Mouse (Mus musculus) heart, postnatal 0 days (tissue): ENCODE data around the gene Gcfc2. TPM values are rescaled to one million over a fixed set of nuclear protein-coding genes. Genes with fewer than 3 reads are reported as not detected.
A peak's percentile ranks its signal among the peaks of the same experiment; 100 is the strongest.

Experiments used
- ATAC-seq: fragments of 200-750 bp; cut with Nextera tagmentation; 2 replicates; pipeline ENCODE4 v1.8.0; 2017; ENCODE audit warnings: low read depth, moderate number of reproducible peaks, moderate library complexity; ENCODE audit not compliant: insufficient read depth
- DNase-seq: peaks from one replicate; pipeline ENCODE4 v3.0.0-alpha.2; 2016; ENCODE audit warnings: low spot score
- H3K27ac ChIP-seq: fragments of 300-500 bp; sonication (generic); 2 replicates; pipeline ENCODE4 v1.5.1; 2014; ENCODE audit warnings: low read depth, mild to moderate bottlenecking
- H3K27me3 ChIP-seq: fragments of 300-500 bp; sonication (generic); 2 replicates; pipeline ENCODE4 v1.6.1; 2014; ENCODE audit warnings: low read length, mixed read lengths; ENCODE audit not compliant: control insufficient read depth, insufficient read depth
- H3K36me3 ChIP-seq: fragments of 300-500 bp; sonication (generic); replicated peaks from 2 replicates; pipeline ENCODE4 v1.6.1; 2014; ENCODE audit warnings: low read length, mixed read lengths; ENCODE audit not compliant: control insufficient read depth, insufficient read depth
- H3K4me1 ChIP-seq: fragments of 300-500 bp; sonication (generic); 2 replicates; pipeline ENCODE4 v1.6.1; 2014; ENCODE audit warnings: antibody characterized with exemption; ENCODE audit not compliant: control insufficient read depth, insufficient read depth
- H3K4me2 ChIP-seq: fragments of 300-500 bp; sonication (generic); 2 replicates; pipeline ENCODE4 v1.6.1; 2014; ENCODE audit warnings: low read depth, mild to moderate bottlenecking, low read length, moderate library complexity
- H3K4me3 ChIP-seq: fragments of 300-500 bp; sonication (generic); 2 replicates; pipeline ENCODE4 v1.5.1; 2014; ENCODE audit warnings: low read depth, low read length
- H3K9ac ChIP-seq: fragments of 300-500 bp; sonication (generic); replicated peaks from 2 replicates; pipeline ENCODE4 v1.6.1; 2014; ENCODE audit warnings: low read depth, low read length, mixed read lengths
- H3K9me3 ChIP-seq: fragments of 300-500 bp; sonication (generic); replicated peaks from 2 replicates; pipeline ENCODE4 v1.6.1; 2016; ENCODE audit warnings: low read length; ENCODE audit not compliant: control insufficient read depth
- CTCF ChIP-seq: IDR thresholded peaks from 2 replicates; pipeline ENCODE4 v1.5.1; 2016; ENCODE audit warnings: antibody characterized with exemption, control low read depth, low read depth
- EP300 ChIP-seq: IDR thresholded peaks from 2 replicates; pipeline ENCODE4 v1.6.1; 2016; ENCODE audit warnings: antibody characterized with exemption, low read depth
- WGBS: fragments of 180-500 bp; shearing (Covaris S2); extraction: QIAGEN DNeasy Blood & Tissue Kit; methylation state at CpG from one replicate; pipeline ENCODE4 v1.1.7; 2014; 5-methylcytosine and 5-hydroxymethylcytosine counted together
- polyA plus RNA-seq: library from polyadenylated mRNA; unstranded; fragments of >200 nt; fragmentation: Nextera tagmentation; extraction: Ambion mirVana; gene quantifications from 2 replicates; pipeline ENCODE4 v1.2.1, GENCODE M21; 2015
- total RNA-seq: library from RNA; depleted of rRNA; stranded (reverse); fragments of >200 nt; gene quantifications from 2 replicates; pipeline ENCODE4 v1.2.3, GENCODE M21; 2014; ENCODE audit warnings: low replicate concordance

Gcfc2 gene
- total and polyA plus RNA-seq, 2 experiments from 2014 or later: 1.7 to 8.9 TPM

DNA sequence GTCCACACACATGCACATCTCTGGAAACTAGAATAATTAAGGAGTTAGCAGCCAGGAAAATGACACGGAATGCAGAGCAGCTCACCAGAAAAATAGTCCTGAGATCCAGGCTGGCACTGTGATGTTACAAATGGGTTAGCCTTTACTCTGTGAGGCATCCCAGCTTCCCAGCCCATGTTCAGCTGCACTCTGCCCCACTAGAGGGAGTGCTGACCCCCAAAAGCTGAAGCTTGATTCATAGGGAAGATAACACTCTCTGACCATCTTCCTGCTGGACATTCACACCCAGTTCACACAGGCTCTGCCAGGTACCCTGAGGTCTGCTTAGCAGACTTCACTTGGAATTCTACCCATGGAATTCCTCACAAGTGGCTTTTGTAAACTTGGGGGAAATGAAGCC, 36.8 kb downstream of the Gcfc2 start:
- Histone ChIP-seq H3K4me1 (peaks cover 9% of the 10 kb centered on the region), H3K9ac (no peak overlapping the region), H3K4me2 (no peak overlapping the region), H3K27ac (no peak overlapping the region), H3K27me3 (no peaks in the 10 kb centered on the region), H3K9me3 (no peaks in the 10 kb centered on the region), H3K36me3 (peaks cover 69% of the 10 kb centered on the region), H3K4me3 (no peak overlapping the region)
- ATAC-seq (no peak), DNase-seq (no peak)
- TF ChIP-seq EP300 (no peak), CTCF (no peak)
- WGBS: 90% methylated on average over 1 of the region's 1 CpGs

- H3K4me1 ChIP-seq: peaks cover 9% of the 10 kb centered on the region
- no peak within 1 kb of the TSS for H3K27ac ChIP-seq
- TF ChIP-seq EP300 (no peak), CTCF (no peak)
- no peaks in the 10 kb centered on the region for H3K9me3 ChIP-seq
- H3K27me3 ChIP-seq: no peaks in the 10 kb centered on the region
- peak within 1 kb of the TSS; percentile 88 for H3K4me3 ChIP-seq
- peak; percentile 83 for DNase-seq
- ATAC-seq: peak; percentile 99
- H3K4me2 ChIP-seq: peak within 1 kb of the TSS; percentile 68
- H3K9ac ChIP-seq: peak within 1 kb of the TSS; percentile 78
- H3K36me3 ChIP-seq: peaks cover 32% of the 10 kb centered on the region
- under 1% methylated on average over 44 of the region's 44 CpGs for WGBS
Observed at GRCm38 (mm10) chr6:81965296-81966067, 42.0 kb downstream of the Gcfc2 start, which contains the start of gene Mrpl19. Mrpl19 (minus strand) TSS chr6:81965958.

DNA sequence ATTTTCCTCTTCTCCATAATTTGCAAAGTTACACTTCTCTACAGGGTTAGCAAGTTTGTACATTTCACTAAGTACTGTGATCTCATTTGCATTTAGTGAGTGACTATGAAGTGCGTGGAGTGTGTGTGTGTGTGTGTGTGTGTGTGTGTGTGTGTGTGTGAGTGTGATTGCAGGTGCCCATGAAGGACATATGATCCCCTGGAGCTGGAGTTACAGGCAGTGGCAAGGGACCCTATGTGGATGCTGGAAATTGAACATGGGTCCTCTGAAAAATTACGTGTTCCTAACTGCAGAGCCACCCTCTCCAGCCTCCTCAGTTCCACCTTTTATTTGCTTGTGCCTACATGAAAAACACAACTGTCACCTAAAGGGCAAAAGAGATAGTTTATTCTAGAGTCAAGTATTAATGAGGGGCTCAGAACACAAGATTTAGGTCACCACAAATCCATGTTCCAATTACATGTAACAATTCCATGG, 42.6 kb downstream of the Gcfc2 start:
- Histone ChIP-seq H3K9ac (no peak overlapping the region), H3K27me3 (no peaks in the 10 kb centered on the region), H3K36me3 (peaks cover 26% of the 10 kb centered on the region), H3K27ac (no peak overlapping the region), H3K4me1 (peaks cover 9% of the 10 kb centered on the region), H3K4me3 (peak overlapping the region; percentile 88), H3K9me3 (no peaks in the 10 kb centered on the region), H3K4me2 (peak overlapping the region; percentile 68)
- no peak for DNase-seq
- ATAC-seq: no peak
- TF ChIP-seq CTCF: no peak
- TF ChIP-seq EP300: no peak
- WGBS: 45% methylated on average over 2 of the region's 2 CpGs

- no peak for DNase-seq
- H3K4me2 ChIP-seq: no peak overlapping the region
- H3K36me3 ChIP-seq: no peaks in the 10 kb centered on the region
- ATAC-seq: no peak
- H3K27ac ChIP-seq: no peak overlapping the region
- H3K4me1 ChIP-seq: no peaks in the 10 kb centered on the region
- H3K4me3 ChIP-seq: no peak overlapping the region
- no peaks in the 10 kb centered on the region for H3K9me3 ChIP-seq
- no peak overlapping the region for H3K9ac ChIP-seq
- H3K27me3 ChIP-seq: no peaks in the 10 kb centered on the region
- TF ChIP-seq CTCF: no peak
- TF ChIP-seq EP300: no peak
- WGBS: 74% methylated on average over 7 of the region's 7 CpGs
Observed at GRCm38 (mm10) chr6:81971196-81971595, 47.7 kb downstream of the Gcfc2 start.

DNA sequence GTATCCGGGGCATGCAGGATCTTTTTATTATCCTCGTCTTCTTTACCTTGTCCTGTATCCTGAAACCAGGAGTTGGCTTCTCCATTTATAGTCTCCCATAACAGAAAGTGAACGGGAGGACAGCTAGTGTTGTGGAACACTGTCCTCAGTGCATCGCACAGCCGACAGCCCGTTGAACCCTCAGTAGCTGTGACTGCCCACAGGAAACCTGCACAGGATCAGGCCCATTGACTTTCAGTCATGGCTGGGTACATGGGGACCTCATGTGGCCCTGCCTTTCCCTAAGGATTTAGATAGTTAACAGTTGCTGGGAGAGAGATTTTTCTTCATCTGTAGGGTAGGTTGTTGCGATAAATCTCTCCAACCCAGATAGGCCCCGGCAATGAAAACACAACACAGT, 49.1 kb downstream of the Gcfc2 start:
- ATAC-seq (no peak), DNase-seq (no peak)
- H3K9me3 ChIP-seq: no peaks in the 10 kb centered on the region
- H3K36me3 ChIP-seq: no peaks in the 10 kb centered on the region
- no peaks in the 10 kb centered on the region for H3K27me3 ChIP-seq
- no peaks in the 10 kb centered on the region for H3K4me1 ChIP-seq
- H3K4me2 ChIP-seq: no peak overlapping the region
- no peak overlapping the region for H3K27ac ChIP-seq
- H3K9ac ChIP-seq: no peak overlapping the region
- no peak for TF ChIP-seq CTCF
- TF ChIP-seq EP300: no peak
- H3K4me3 ChIP-seq: no peak overlapping the region
- WGBS: 70% methylated on average over 8 of the region's 8 CpGs
